Mouse (Mus musculus) cerebellum, adult 8-10 months (tissue): ENCODE measurements around the gene Taf3.

Experiments used
- DNase-seq: peaks from one replicate; pipeline ENCODE4 v3.0.0; 2022

Gene Taf3

DNA sequence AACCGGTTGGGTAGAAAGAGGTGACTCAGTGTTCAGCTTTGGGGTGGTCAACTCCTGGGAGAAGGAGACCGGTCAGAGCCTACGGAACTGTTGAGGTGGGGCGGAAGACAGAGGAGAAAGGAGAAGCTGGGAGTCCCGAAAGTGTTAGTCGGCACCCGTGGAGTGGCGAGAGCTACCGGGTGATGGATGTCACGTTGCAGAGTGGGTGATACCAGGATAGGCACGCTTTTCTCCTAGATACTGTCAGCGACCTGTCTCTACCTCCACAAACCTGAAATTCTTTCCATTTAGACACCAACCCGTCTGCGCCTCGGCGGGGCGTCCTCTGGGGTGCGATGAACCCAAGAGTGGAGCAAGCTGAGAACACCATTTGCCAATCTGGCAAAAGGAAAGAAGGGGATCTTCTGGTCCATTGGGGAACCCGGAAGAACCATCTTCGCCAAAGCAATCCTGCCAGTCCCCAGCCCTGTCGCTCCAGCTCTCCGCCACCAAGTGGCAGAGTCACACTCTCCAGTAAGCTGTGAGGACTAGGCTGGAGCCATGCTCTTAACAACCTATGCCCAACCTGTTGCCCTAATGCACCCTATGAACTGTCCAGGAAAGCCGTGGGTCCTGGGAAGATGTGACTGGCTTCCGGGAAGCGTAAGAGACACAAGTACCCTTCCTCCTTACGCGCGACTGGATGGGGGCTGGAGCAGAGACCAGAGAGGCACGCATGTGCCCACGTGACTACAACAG lies 159.3 kb downstream of the Taf3 start, which contains the start of gene 9230102O04Rik:
Gene 9230102O04Rik, minus strand, starts transcription at position 628 of the 738 bp plus-strand sequence.
- DNase-seq, result no peak

DNA sequence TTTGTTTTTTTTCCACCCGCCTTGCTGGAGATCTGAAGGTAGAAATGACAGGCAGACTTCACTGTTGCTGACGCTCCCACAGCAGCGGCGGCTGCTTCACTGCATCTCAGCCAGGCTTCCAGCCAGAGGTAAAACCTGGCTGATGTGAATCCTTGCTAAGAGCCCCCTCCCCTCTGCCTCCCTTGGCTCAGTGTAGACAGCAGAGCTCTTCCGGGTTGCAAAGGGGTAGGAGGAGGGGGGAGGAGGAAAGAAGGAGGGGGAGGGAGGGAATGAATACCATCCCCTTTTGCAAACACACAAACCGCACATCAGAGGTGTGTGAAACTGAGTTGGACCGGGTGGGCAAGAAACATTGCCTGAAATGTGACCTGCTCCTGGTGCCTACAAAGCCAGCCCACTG lies 160.8 kb downstream of the Taf3 start:
- no peak for DNase-seq

DNA sequence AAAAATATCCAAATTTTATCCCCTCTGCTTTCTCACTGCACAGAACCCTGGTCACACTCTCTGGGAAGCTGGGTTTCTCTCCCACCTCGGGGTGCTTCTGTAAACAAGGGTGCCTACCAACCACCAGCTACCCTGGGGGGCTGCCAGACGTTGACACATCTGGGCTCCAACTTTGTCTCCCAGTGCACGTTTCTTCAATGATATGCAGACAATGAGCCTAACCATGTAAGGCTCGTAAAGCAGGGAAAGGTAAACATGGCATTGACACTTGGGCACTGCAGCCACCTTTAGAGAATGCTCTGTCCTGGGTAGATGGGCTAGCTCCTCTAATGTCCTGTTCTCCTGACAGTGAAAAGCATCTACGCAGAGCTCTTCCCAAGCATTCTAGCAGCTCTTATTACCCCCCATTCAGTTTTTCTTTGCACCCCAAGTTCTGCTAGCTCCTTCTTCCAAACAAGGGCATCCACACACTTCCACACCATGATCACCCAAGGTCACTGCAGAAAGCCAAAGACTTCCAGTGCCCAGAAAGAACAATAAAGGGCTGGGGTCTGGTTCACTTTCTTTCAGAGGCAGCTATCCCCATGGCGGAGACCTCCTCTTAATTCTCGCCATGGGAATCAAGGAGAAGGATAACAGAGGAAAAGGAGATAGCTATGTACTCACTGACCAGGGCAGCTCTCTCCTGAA lies 161.3 kb downstream of the Taf3 start:
- DNase-seq, result no peak

- no peak for DNase-seq
These were observed 162.4 kb downstream of the Taf3 start for GRCm38 (mm10) chr2:9886031-9886430.

- DNase-seq, result no peak
These were observed 163.1 kb downstream of the Taf3 start for GRCm38 (mm10) chr2:9885217-9885770.

- DNase-seq, result no peak
These were observed 163.7 kb downstream of the Taf3 start for GRCm38 (mm10) chr2:9884533-9885216.

DNA sequence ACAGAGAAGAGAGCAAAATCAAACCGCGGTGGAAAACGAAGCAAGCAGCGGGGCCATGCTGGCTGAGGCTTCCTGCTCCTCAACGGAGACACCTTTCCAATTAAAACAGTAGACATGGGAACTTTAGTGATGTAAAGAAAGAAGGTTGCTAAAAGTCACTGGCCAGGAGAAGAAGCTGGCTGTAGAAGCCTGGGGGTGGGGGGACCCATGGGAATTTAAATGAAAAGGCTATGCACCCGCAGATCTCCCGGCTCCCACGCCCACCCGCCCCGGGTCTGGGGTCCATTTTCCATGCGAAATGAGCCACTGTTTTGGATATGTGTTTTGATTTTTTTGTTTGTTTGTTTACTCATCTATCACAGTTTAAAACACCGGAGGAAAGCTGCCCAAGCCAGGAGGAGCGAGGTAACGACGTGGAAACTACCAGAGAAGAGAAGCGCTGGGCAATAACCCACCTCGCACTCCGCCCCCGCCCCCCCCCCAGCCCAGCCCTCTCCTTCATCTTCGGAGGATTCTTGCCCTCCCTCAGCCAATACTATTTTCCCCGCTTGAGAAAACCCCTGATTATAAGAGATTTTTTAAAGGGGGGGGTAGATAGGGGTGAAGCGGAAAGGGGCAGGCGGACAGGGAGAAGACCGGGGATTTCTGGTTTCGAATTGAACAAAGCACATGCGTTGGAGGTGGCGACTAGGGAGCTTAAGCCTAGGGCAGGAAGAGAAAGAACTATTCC lies 164.4 kb downstream of the Taf3 start:
- no peak for DNase-seq

- no peak for DNase-seq
These were observed 165.2 kb downstream of the Taf3 start for GRCm38 (mm10) chr2:9882926-9883802.

- no peak for DNase-seq
These were observed 165.9 kb downstream of the Taf3 start for GRCm38 (mm10) chr2:9882371-9882925.

DNA sequence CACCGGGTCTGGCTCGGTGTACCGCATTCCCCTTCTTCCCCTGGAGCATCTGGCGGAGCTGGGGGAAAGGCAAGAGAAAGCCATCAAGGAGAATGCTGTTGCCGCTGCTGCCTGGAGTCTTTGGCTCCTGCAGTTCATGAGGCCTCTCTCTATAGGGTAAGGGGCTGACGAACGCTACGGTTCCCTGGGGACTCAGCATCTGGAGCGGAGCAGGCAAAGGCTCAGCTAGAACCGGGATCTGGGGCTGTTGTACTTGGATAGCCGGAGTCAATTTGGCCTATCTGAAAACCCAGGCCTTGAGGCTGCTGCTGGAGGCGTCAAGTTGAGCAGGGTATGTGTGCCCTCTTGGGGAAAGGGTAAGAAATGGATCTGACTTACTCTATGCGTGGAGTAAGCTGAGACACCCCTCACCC lies 166.8 kb downstream of the Taf3 start:
- DNase-seq, result no peak

DNA sequence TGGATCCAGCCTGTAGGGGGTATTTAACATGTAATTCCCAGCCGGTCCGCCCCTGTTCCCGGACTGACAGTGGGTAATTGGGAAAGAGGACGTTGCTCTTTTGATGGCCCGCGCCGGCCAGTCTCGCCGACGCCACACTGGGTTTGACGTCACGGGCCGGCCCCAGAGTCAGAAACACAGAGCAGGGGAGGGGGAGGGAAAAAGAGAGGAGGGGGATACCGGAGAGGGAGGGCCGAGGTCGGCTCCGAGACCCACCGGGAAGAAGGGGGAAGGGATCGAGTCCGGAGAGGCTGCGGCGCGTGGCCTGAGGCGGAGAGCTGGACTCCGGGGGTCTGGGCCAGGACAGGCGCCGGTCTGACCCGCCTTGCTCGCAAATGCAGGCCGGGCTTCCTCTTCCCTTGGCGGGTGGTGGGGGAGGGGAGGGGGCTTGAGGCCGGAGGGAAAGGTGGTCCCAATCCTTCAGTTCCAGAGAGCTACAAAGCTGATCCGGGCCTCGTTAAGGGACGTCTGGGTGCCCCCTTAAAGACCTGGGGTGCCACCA lies 167.3 kb downstream of the Taf3 start, which contains the start of gene 4930412O13Rik:
Gene 4930412O13Rik, plus strand, starts transcription at position 202 of the 541 bp plus-strand sequence.
- no peak for DNase-seq

DNA sequence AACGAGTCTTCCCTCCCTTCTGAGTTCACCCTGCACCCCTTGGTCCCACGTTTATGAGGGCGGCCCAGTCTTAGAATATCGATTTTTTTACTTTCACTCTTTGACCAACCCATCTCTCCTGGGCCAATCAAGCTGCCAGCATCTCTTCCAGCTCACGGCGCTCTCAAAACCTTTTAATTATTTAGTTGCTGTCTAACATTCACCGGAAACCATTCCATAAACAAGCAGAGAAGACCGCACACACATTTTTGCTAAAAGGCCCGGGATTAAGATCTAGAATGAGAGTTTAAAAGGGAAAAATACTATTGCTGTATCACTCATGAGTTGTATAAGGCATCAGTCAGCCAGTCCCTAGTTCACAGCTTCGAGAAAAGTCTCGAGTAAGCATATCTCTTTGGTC lies 168.1 kb downstream of the Taf3 start:
- no peak for DNase-seq

- DNase-seq, result peak; percentile 27
These were observed 168.9 kb downstream of the Taf3 start for GRCm38 (mm10) chr2:9879493-9879892.

GRCm38 (mm10) chr2:9879092-9879491 lies 169.3 kb downstream of the Taf3 start:
- DNase-seq, result no peak

GRCm38 (mm10) chr2:9878564-9879081 lies 169.8 kb downstream of the Taf3 start:
- no peak for DNase-seq

GRCm38 (mm10) chr2:9877966-9878563 lies 170.3 kb downstream of the Taf3 start:
- no peak for DNase-seq

DNA sequence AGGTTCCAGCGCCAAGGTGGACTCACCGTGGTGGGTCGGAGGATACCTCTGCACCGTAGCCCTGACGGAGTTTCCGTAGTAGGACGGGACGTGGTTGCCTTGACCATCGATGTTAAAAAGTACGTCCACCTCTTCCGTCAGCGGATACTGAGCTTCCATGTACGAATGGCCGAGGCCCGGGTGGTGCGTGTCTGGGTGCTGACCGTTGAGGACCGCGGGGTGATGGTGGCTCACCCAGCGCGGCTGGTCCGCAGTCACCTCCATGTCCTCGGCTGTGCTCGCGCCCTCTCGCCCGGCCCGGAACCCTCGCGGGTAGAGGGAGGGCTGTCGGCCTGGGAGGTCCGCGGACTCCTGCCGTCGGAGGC lies 171.1 kb downstream of the Taf3 start:
- no peak for DNase-seq

GRCm38 (mm10) chr2:9876621-9877325 lies 171.6 kb downstream of the Taf3 start:
- no peak for DNase-seq

GRCm38 (mm10) chr2:9875676-9876357 lies 172.6 kb downstream of the Taf3 start:
- DNase-seq, result no peak
